In genomic region chr16:71108979-71109378, GRCm38 (mm10) we compare ENCODE assay signal across 16 mouse cellular contexts.
"Had no signal": no experiment of that assay in that cellular context is flagged by ENCODE, and none has a peak within 500 bp of the region (broad histone marks: within the 10 kb centered on the region; RNA-seq: fewer than 3 reads in every experiment).

No protein-coding gene starts in this region.

- H3K9me3 ChIP-seq: midbrain, embryonic 10.5 days; midbrain, embryonic 12.5 days; neural tube, embryonic 13.5 days; neural tube, embryonic 15.5 days had no signal

- H3K4me1 ChIP-seq: midbrain, embryonic 10.5 days; midbrain, embryonic 12.5 days; neural tube, embryonic 13.5 days; neural tube, embryonic 15.5 days had no signal

- H3K27ac ChIP-seq: midbrain, embryonic 10.5 days; midbrain, embryonic 12.5 days; neural tube, embryonic 13.5 days; neural tube, embryonic 15.5 days had no signal

- H3K27me3 ChIP-seq: midbrain, embryonic 12.5 days; neural tube, embryonic 13.5 days; neural tube, embryonic 15.5 days had no signal

- DNase-seq: lung, adult 18-20 months; lung, embryonic 14.5 days; lung, postnatal 10 days; lung, postnatal 4 days; midbrain, embryonic 14.5 days; retina, postnatal 1 day; right cerebral cortex, postnatal 14 days; thymus, adult 2 months; thymus, postnatal 25 days; thymus, postnatal 4 days had no signal

- H3K36me3 ChIP-seq: midbrain, embryonic 10.5 days; midbrain, embryonic 12.5 days; neural tube, embryonic 13.5 days; neural tube, embryonic 15.5 days had no signal

- ATAC-seq: midbrain, embryonic 16.5 days had no signal

- H3K4me2 ChIP-seq: lung, embryonic 14.5 days; midbrain, embryonic 12.5 days; neural tube, embryonic 13.5 days; neural tube, embryonic 15.5 days had no signal

- H3K4me3 ChIP-seq: midbrain, embryonic 10.5 days; midbrain, embryonic 12.5 days; myocyte; neural tube, embryonic 13.5 days; neural tube, embryonic 15.5 days had no signal

- H3K9ac ChIP-seq: lung, embryonic 14.5 days; midbrain, embryonic 12.5 days; neural tube, embryonic 13.5 days; neural tube, embryonic 15.5 days had no signal
